Mouse (Mus musculus) megakaryocyte, embryonic 14.5 days (primary cell): Measurements from ENCODE around the gene Pla2g12a.

Source experiments
- FLI1 ChIP-seq: IDR thresholded peaks from 2 replicates; pipeline ENCODE4 v1.6.1; 2012; ENCODE audit warnings: low read length, inconsistent platforms, mixed read lengths
- GATA1 ChIP-seq: IDR thresholded peaks from 3 replicates; pipeline ENCODE4 v1.6.1; 2012; ENCODE audit warnings: mixed read lengths, low read length, inconsistent platforms, borderline replicate concordance

DNA sequence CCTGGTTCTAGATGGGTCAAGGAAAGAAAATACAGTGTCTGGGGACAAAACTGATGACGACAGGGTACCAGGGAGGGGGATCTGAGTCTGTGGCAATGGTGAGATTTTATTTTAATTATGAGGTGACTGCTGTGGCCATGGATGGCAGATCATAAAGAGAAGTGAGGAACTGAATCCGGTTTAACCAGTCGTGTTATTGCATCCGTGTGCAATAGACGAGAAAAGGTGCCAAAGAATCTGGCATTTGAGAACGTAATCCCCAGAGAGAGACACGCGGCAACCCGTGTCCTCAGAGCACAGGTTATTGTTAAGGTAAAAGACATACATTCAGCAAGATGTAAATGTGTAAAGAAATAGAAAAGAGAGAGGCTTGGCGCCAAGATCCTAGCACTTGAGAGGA is 1.1 kb upstream of the Pla2g12a start:
- TF ChIP-seq FLI1, result no peak
- TF ChIP-seq GATA1, result no peak
